Mouse (Mus musculus): ENCODE results near the gene Jade1. TPM values are rescaled to one million over a fixed set of nuclear protein-coding genes. Genes with fewer than 3 reads are reported as not detected.

The Jade1 gene
- polyA plus RNA-seq, 1 experiment from 2014 or later = 15.3 TPM

GRCm38 (mm10) chr3:41618036-41618435 is 62.5 kb downstream of the Jade1 start:
- no peaks in the 10 kb centered on the region for H3K27me3 ChIP-seq (replicated peaks; ENCODE audit: control insufficient read depth, insufficient read depth, low read length)
- no peak for TF ChIP-seq CTCF (IDR thresholded peaks at IDR 0.05; ENCODE audit: low read depth)
- H3K9me3 ChIP-seq (ENCODE audit: control insufficient read depth) = no peaks in the 10 kb centered on the region
- H3K4me1 ChIP-seq (replicated peaks; ENCODE audit: control insufficient read depth, insufficient read depth, low read length) = no peaks in the 10 kb centered on the region
- no peak overlapping the region for H3K9ac ChIP-seq (ENCODE audit: low read depth, low read length)
- no peak overlapping the region for H3K4me3 ChIP-seq (ENCODE audit: low read depth, low read length)
- no peak overlapping the region for H3K4me2 ChIP-seq (replicated peaks; ENCODE audit: low read depth)
- WGBS = 83% methylated on average over 3 of the region's 3 CpGs
- ATAC-seq = no peak
- H3K27ac ChIP-seq (ENCODE audit: low read depth, low read length) = no peak overlapping the region
- peaks cover 19% of the 10 kb centered on the region for H3K36me3 ChIP-seq (ENCODE audit: control insufficient read depth, insufficient read depth)

DNA sequence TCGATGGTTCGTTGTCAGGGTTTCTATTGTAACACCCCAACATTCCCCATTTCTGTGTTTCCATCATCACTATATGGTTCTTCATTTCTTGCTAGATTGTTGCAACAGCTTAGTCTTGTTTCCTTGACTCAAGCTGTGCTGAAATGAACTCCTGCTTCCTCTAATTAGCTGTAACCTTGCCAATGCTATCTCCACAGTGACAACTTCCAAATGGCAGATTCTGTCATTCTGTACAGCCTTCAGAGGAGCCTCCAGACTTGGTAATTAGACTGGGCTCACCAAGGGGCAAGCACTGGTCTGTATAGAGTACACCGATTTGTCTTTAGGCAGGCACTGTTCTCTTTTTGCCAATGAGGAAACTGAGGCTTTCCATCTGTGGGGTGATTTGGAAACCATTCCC is 63.0 kb downstream of the Jade1 start:
- Histone ChIP-seq H3K4me2 (replicated peaks; ENCODE audit: low read depth) (no peak overlapping the region), H3K36me3 (ENCODE audit: control insufficient read depth, insufficient read depth) (peaks cover 15% of the 10 kb centered on the region), H3K27ac (ENCODE audit: low read depth, low read length) (no peak overlapping the region), H3K9me3 (ENCODE audit: control insufficient read depth) (no peaks in the 10 kb centered on the region), H3K9ac (ENCODE audit: low read depth, low read length) (no peak overlapping the region), H3K27me3 (replicated peaks; ENCODE audit: control insufficient read depth, insufficient read depth, low read length) (no peaks in the 10 kb centered on the region), H3K4me1 (replicated peaks; ENCODE audit: control insufficient read depth, insufficient read depth, low read length) (no peaks in the 10 kb centered on the region), H3K4me3 (ENCODE audit: low read depth, low read length) (no peak overlapping the region)
- WGBS = 89% methylated on average over 3 of the region's 3 CpGs
- ATAC-seq = no peak
- no peak for TF ChIP-seq CTCF (IDR thresholded peaks at IDR 0.05; ENCODE audit: low read depth)

- ATAC-seq = 0 out of 2 replicates have a peak, but pooled peaks have one; percentile 47
- no peak for TF ChIP-seq CTCF (IDR thresholded peaks at IDR 0.05; ENCODE audit: low read depth)
- Histone ChIP-seq H3K36me3 (ENCODE audit: control insufficient read depth, insufficient read depth) (no peaks in the 10 kb centered on the region), H3K4me2 (replicated peaks; ENCODE audit: low read depth) (no peak overlapping the region), H3K9ac (ENCODE audit: low read depth, low read length) (no peak overlapping the region), H3K9me3 (ENCODE audit: control insufficient read depth) (no peaks in the 10 kb centered on the region), H3K4me3 (ENCODE audit: low read depth, low read length) (no peak overlapping the region), H3K27ac (ENCODE audit: low read depth, low read length) (no peak overlapping the region), H3K27me3 (replicated peaks; ENCODE audit: control insufficient read depth, insufficient read depth, low read length) (no peaks in the 10 kb centered on the region), H3K4me1 (replicated peaks; ENCODE audit: control insufficient read depth, insufficient read depth, low read length) (no peaks in the 10 kb centered on the region)
- 54% methylated on average over 7 of the region's 7 CpGs for WGBS
These were observed 65.4 kb downstream of the Jade1 start for GRCm38 (mm10) chr3:41620971-41621370.

- WGBS = 98% methylated on average over 1 of the region's 1 CpGs
- H3K27ac ChIP-seq (ENCODE audit: low read depth, low read length) = no peak overlapping the region
- H3K27me3 ChIP-seq (replicated peaks; ENCODE audit: control insufficient read depth, insufficient read depth, low read length) = no peaks in the 10 kb centered on the region
- no peak overlapping the region for H3K4me2 ChIP-seq (replicated peaks; ENCODE audit: low read depth)
- H3K36me3 ChIP-seq (ENCODE audit: control insufficient read depth, insufficient read depth) = peaks cover 3% of the 10 kb centered on the region; the same call in 1 of the 2 replicates
- no peak for ATAC-seq
- H3K9ac ChIP-seq (ENCODE audit: low read depth, low read length) = no peak overlapping the region
- no peaks in the 10 kb centered on the region for H3K9me3 ChIP-seq (ENCODE audit: control insufficient read depth)
- no peak overlapping the region for H3K4me3 ChIP-seq (ENCODE audit: low read depth, low read length)
- TF ChIP-seq CTCF (IDR thresholded peaks at IDR 0.05; ENCODE audit: low read depth) = peak; percentile 33; the same call in 1 of the 2 replicates
- no peaks in the 10 kb centered on the region for H3K4me1 ChIP-seq (replicated peaks; ENCODE audit: control insufficient read depth, insufficient read depth, low read length)
These were observed 100.1 kb downstream of the Jade1 start for GRCm38 (mm10) chr3:41655642-41656041.

Other genes starting within 250 kb of the Jade1 start
- gene Sclt1, start 186.8 kb downstream of the Jade1 start, polyA plus RNA-seq (2015; fragmentation: Nextera tagmentation; extraction: Ambion mirVana) = 7.1 and 9.4 TPM in 2 replicates
- gene D3Ertd751e, start 186.9 kb downstream of the Jade1 start, polyA plus RNA-seq (2015; fragmentation: Nextera tagmentation; extraction: Ambion mirVana) = 10.7 and 11.1 TPM in 2 replicates

Data from intestine, postnatal 0 days (tissue).